Mouse (Mus musculus) liver, postnatal 0 days (tissue): ENCODE data around the gene Pik3cd.

Experiments
- CTCF ChIP-seq: sonication (generic); IDR thresholded peaks from 2 replicates; pipeline ENCODE4 v1.5.1; 2016; ENCODE audit warnings: antibody characterized with exemption, low read depth
- EP300 ChIP-seq: IDR thresholded peaks from 2 replicates; pipeline ENCODE4 v1.6.1; 2016; ENCODE audit warnings: antibody characterized with exemption, low read depth, mild to moderate bottlenecking

DNA sequence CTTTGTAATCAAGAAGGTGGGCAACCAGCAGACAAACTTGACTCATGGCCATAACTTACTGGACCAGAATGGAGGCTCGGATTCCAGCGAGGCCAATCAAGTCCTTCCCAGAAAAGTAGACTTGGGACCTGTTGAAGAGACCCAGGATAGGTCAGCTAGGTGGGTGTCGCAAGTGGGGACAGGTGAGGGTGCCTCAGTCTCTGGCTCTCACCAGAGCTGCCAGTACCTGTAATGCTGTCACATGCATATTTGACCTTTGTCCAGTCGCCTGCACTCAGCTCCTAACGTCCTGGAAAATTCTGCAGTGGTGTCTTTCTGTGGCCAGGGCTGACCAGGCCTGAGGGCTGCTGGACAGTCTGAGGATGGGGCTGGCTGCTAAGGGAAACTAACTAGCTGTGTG, 9.1 kb upstream of the Pik3cd start:
- TF ChIP-seq CTCF, result no peak
- TF ChIP-seq EP300, result no peak
